Mouse (Mus musculus) spleen, postnatal 4 days (tissue): ENCODE measurements around the gene Anks6.

ENCODE experiments used
- DNase-seq, 2 experiments: peaks; one replicate each; pipeline ENCODE4 v3.0.0; 2022; ENCODE audit warnings: low spot score in 2 of 2

The Anks6 gene

DNA sequence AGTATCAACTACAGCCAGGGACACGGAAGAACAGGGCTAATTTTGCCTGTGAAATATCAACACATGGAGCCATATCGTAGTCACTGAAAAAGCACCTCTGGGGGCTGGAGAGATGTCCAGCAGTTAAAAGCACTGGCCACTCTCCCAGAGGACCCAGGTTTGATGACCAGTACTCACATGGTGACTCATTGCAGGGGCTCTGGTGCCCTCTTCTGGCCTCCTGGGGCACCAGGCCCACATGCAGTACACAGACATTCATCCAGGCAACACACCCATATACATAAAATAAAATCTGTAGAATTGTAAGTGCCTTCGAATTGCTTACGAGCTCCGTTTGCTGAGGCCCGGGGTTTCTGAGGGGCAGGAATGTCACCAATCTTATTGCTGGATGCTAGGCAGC is 10.3 kb downstream of the Anks6 start:
- no peak for DNase-seq

DNA sequence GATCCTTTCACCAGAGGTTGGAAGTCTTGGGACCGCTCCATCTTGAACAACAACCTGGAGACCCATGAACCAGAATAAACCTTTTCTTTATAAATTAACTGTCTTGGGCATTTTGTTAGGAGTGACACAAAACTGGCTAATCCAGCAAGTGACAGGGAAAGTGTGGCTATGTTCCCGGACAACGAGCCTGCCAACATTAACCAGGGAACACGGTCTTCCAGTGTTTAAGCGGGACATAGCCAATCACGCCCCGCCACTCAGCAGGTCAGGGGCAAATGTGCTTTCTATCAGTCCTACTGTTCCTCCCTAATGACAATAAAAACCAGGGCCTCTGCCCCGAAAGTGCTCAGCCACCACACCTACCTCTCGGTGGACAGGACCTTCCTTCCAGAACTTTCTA is 13.4 kb downstream of the Anks6 start:
- DNase-seq, result no peak

- DNase-seq, result no peak
Measured at GRCm38 (mm10) chr4:47039586-47039985, 17.6 kb downstream of the Anks6 start.

GRCm38 (mm10) chr4:47037321-47037657 is 19.9 kb downstream of the Anks6 start:
- DNase-seq, result peak; percentile 63 to 90

DNA sequence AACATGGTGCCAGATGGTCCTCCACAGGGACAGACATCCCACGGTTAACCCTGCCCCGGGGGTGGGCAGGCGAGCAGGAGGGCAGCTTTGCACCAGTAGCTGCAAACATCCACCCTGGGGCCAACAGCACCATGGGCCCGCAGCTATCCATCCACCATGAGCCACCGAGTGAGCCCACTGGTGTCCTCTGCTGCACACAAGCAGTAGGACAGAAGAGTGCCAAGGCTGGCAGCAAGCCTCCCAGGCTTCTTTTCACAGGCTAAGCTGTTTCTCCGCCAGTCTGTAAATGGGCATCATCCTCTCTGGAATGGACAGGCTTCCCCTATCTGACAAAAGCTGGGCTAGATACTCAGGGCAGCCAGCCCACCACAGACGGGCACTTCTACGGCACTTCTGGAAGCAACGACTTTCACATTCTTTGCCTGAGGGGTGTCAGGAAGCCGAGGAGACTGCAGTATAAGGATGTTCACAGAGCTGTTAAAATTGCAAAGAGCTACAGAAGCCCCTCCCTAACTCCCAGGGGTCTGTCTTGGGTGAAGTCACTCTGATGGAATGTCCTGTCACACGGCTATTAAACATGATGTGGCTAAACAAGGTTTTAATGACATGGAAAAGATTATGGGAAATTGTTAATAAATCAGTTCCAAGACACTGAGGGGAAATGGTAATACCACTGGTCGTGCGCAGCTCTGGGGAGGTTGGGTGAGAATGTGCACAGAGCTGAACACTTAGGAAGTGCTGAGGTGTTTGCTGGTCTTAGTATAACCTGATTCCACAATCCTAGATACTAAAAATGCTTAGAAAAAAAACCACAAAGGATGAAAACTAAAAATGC is 20.5 kb downstream of the Anks6 start:
- no peak for DNase-seq

DNA sequence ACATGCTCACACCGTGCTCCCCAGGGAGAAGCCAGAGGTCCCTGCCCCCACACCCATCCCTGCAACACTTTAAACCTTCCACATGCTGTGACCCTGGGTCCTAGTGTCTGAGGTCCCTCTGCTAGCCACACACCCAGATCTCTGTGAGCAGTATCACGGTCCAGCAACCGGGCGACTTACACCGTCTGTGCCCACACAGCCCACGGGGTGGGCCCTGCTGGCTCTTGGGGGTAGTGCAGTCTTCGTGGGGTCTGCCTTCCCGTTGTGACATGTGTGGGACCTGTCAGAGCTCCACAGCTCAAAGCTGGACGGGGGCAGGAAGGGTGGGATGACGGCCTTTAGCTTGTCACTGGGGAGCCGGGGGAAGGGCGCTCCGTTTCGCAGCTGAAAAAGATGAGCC is 21.7 kb downstream of the Anks6 start:
- DNase-seq, result no peak

- no peak for DNase-seq
Measured at GRCm38 (mm10) chr4:47032171-47032570, 25.1 kb downstream of the Anks6 start.

DNA sequence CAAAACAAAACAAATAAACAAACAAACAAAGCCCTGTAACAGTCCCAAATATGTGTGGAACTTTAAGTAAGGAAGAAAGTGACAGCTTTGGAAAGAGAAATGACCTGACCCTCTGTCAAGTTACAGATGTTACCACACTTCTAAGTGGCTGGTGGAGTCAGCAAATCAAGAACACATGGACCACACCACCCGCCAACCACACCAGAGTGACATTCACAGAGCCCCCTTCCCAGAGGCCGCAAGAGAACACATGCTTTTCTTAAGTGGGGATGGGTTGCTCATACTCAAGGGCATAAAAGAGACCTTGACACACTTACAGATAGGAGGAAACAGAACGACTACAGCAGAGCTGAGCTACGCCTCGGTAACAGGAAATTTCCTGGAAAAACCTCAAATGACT is 28.4 kb downstream of the Anks6 start:
- no peak for DNase-seq

DNA sequence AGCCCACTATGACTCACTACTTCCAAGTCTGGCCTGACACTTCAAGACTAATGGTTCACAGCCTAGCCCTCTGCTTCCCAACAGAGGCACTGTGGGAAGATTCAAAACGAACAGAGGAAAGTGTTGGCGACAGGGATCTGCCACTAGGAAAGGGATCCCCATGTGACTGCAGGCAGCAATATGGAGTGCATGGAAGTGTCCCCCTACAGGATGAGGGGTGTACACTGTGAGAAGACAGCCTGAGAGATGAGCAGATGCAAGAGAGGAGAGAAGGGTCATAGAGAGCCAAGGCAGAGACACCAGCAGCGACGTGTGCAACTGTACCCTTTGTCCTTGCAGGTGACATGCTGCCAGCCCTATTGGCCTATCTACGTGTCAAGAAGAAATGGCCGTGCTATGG is 33.3 kb downstream of the Anks6 start:
- no peak for DNase-seq

DNA sequence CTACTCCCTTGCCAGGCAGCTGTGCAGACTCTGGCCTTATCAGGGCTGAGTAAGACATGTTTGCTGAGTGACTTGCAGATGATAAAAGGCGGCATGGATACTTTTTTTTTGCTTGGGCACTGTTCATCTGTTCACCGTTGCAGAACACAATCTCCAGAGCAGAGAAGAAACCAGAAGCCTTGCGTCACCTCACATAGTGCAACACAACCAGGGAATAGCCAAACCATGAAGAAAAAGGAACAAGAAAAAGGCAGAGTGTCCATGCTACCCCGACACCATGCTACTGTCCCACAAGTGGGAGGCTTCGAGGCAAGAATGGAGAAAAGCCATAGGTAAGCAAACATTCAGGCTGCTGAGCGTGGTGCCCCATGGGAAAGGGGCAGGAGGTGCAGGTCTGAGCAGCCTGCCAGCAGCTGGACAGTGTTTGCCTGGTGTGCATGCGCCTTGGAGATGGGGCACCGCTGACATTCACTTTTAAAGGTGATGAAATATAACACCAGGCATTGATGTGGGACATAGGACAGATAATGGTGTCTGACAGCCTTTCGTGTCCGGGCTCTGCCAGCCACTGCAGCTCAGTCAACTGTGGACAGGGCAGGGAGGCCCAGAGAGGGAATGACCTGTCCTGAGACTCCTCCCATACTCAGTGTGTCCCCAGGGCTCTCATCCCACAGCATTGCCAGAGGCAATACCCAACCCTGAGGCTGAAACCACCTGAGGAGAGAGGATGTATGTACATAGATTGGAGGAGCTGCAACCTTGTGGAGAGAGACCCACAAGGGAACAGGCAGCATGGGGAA is 34.2 kb downstream of the Anks6 start:
- DNase-seq, result no peak

DNA sequence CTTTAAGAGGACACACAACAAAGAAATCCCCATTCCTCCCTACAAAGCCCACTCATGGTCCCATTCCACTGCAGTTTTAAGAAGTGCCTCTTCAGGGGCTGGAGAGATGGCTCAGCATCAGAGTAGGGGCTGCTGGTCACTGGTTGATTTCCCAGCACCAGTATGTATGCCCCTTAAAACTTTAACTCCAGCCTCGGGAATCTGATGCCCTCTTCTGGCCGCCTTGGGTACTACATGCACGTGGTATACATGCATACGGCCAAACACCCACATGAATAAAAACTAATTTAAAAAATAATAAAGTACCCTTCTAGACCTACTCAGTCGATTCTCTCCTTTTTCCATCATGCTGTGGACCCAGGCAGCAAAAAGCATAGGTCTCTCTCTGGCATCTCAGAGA is 36.7 kb downstream of the Anks6 start:
- DNase-seq, result peak; percentile 60 to 90

DNA sequence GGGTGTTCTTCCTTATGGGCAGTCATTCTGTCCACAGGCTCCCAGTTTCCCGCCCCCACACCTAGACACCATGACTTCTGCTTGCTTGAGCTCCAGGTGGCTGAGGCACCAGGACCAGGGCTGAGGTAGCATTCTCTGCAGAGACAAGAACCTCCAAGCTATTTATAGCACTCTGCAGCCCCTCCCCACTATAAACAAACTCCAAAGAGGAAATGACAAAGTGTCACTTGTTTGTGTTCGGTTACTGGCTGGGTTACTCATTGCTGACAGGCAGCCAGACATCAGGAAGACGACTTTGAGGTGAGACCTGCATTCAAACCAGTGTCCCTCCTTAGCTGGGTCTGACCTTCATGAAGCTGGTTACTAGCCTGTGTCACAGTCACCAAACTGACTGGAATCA is 42.1 kb downstream of the Anks6 start:
- DNase-seq, result no peak

DNA sequence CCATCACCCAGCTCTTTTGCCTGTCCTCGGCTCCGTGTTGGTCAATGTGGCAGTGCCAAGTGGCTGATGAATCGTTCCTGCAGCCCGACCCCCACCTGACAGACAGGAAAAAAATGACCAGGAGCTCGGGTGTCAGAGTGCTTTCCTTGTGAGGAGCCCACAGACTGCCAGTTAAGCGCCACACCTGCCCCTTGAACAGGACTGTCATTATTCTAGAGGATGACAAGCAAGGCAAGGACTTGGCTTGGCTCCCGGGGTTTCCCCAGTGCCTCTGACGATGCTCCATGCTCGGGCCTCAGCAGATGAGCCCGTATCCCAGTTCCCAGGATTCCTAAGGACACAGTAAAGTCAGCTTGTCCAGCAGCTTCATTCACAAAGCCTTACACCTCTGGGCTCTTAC is 44.8 kb downstream of the Anks6 start:
- DNase-seq, result no peak

DNA sequence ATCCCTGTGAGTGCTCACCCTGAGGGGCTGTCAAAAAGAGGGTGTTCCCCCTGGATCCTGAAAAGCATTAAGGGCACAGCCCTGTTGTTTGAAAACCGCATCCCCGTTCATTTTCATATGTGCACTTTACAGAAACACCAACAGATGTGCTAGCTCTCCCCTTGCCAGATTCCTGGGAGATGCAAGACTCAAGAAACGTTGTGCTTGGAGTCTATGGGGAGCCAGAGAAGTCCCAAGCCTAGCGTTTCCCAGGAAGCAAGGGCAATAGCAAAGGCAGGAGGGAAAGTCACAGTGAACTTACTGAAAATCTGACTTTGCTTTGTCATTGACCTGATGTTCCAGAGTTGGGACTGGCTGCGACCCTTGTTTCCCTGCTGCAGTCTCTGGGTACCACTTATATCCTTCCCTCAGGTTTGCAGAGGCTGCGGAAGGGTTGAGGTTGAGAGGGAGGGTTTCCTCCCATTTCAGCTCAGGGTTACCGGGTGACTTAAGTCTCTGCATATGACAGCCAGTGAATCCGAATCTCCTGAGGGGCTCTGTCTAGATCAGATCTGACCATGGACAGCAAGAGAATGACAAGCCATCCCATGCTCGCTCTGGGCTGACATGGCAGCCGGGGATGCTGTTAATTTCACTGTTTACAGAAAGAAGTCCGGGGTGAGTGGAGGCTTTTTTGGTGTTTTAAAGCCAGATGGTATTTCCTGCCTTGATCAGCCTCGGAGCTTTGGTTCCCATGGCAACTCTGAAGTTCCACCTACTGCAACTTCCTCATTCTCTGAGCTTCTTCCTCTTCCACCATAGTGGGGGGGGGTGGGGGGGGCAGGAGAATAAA is 46.6 kb downstream of the Anks6 start:
- DNase-seq, result peak in 1 of 2 experiments; percentile 46

DNA sequence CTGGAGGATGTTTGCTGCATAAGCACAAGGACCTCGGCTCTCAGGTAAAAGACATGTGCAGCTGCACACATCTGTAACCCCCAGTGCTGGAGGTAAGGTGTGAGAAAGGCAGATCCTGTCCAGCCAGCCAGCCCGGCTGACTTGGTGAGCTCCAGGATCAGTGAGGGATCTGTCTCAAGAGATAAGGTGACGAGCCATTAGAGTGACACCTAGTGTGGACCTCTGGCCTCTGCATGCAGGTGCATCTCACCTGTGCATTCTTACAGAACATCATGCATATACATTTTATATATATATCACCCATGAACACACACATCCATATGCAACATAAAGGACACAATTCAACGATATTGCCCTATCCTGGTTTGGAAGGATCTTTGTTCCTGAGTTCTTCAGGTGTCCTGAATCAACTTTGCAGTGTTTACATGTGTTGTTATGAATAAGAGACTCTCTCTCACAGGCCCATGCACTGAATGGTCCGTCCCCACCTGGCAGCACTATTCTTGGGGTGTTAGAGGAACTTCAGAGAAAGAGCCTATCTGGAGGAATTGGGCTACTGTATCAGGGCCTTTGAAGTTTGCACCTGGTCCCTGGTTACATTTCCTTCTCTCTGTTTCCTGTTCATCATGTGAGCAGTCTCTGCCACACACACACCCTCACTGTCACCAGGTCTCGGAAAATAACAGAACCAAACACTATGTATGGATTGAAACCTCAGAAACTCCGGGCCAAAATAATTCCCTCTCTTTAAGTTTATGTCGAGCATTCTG is 56.4 kb downstream of the Anks6 start:
- DNase-seq, result no peak

GRCm38 (mm10) chr4:46997969-46998368 is 59.3 kb downstream of the Anks6 start:
- DNase-seq, result no peak

- no peak for DNase-seq
Measured at GRCm38 (mm10) chr4:46992827-46993473, 64.3 kb downstream of the Anks6 start.

GRCm38 (mm10) chr4:46991959-46992316 is 65.3 kb downstream of the Anks6 start:
- no peak for DNase-seq

- DNase-seq, result no peak
Measured at GRCm38 (mm10) chr4:46991016-46991958, 65.9 kb downstream of the Anks6 start, which contains the start of gene Gabbr2. Gabbr2 (minus strand) TSS chr4:46991873.
